ENCODE assay signal across 22 mouse cellular contexts in the genomic region with DNA sequence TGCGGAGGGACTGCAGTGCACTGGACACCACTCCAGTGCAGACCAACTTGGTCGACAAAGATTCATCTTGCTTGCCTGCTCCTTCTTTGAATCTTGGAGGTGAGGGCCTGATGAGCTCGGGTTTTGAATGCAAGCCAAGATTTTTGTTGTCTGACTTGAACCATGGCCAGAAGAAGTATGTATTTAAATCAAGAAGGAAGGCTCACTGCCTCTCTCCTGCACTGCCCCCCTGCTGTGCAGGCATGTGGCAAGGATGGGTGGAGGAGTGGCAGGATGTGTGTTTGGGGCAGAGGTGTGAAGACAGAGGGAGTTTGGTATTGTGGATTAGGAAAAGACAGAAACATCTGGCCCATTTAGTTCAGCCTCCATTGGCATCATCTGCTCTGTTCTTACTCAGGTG.
DNase-seq lines count a peak whose midpoint lies in the region; ATAC-seq and TF ChIP-seq lines count a peak whose summit lies in the region.
"Had no signal": no experiment of that assay in that cellular context is flagged by ENCODE, and none has a peak within 500 bp of the region (broad histone marks: within the 10 kb centered on the region; RNA-seq: fewer than 3 reads in every experiment).

No protein-coding gene starts in this region.

- peaks cover 2% of the 10 kb centered on the region; the same call in 1 of the 2 replicates for H3K27me3 ChIP-seq in limb, embryonic 11.5 days (ENCODE audit: control insufficient read depth, insufficient read depth, low read length)
- peaks cover 35% of the 10 kb centered on the region for H3K27me3 ChIP-seq in limb, embryonic 10.5 days (ENCODE audit: low read depth, poor library complexity, severe bottlenecking)
- H3K27me3 ChIP-seq in CH12.LX (replicated peaks) = peaks cover 8% of the 10 kb centered on the region
- H3K27me3 ChIP-seq in intestine, embryonic 16.5 days (replicated peaks; ENCODE audit: control insufficient read depth, insufficient read depth, low read length) = no peaks in the 10 kb centered on the region
- H3K27me3 ChIP-seq: Patski had no signal

- H3K4me3 ChIP-seq in limb, embryonic 11.5 days (ENCODE audit: low read depth, low read length) = no peak overlapping the region
- no peak overlapping the region for H3K4me3 ChIP-seq in limb, embryonic 10.5 days
- no peak overlapping the region for H3K4me3 ChIP-seq in CH12.LX (replicated peaks in 1 of 3; ENCODE audit: low read depth in 2 of 3, low read length in 2 of 3, poor library complexity in 1 of 3)
- no peak overlapping the region for H3K4me3 ChIP-seq in intestine, embryonic 16.5 days (ENCODE audit: low read length)
- H3K4me3 ChIP-seq: embryonic facial prominence, embryonic 13.5 days; forebrain, embryonic 13.5 days; heart, adult 2 months; heart, embryonic 12.5 days; hindbrain, embryonic 10.5 days had no signal

- dilution Hi-C loops in CH12.LX (cut with MboI; ENCODE audit: extremely low pct_ligation_motif_present, extremely low pct_unique_long_range_greater_than_20kb, low sequenced_read_pairs) = no loop called here

- in situ Hi-C loops in CH12.LX (cut with MboI; ENCODE audit: low pct_ligation_motif_present, low pct_unique_long_range_greater_than_20kb, low sequenced_read_pairs) = no loop called here

- H3K4me1 ChIP-seq in limb, embryonic 11.5 days (ENCODE audit: control insufficient read depth, insufficient read depth, low read length) = peaks cover 24% of the 10 kb centered on the region
- H3K4me1 ChIP-seq in limb, embryonic 10.5 days = peaks cover 62% of the 10 kb centered on the region
- H3K4me1 ChIP-seq in CH12.LX (ENCODE audit: control insufficient read depth in 1 of 2, insufficient read depth in 2 of 2) = peaks cover 4 to 19% of the 10 kb centered on the region in 2 experiments; a peak in 3 of 4 replicates
- H3K4me1 ChIP-seq in intestine, embryonic 16.5 days (ENCODE audit: control insufficient read depth, insufficient read depth, low read length) = peaks cover 35% of the 10 kb centered on the region

- ATAC-seq in limb, embryonic 11.5 days (ENCODE audit: insufficient number of reproducible peaks, low FRiP score, low TSS enrichment, low read depth) = no peak
- no peak for ATAC-seq in intestine, embryonic 16.5 days
- ATAC-seq: CD4-positive, CD25-positive, alpha-beta regulatory T cell, adult 4 months; forebrain, embryonic 13.5 days; forebrain, postnatal 0 days; Patski had no signal

- no peaks in the 10 kb centered on the region for H3K36me3 ChIP-seq in limb, embryonic 11.5 days (ENCODE audit: control insufficient read depth, insufficient read depth, low read length)
- no peaks in the 10 kb centered on the region for H3K36me3 ChIP-seq in limb, embryonic 10.5 days
- no peaks in the 10 kb centered on the region for H3K36me3 ChIP-seq in CH12.LX (replicated peaks in 1 of 2; ENCODE audit: control insufficient read depth in 1 of 2, insufficient read depth in 1 of 2, low read length in 1 of 2)
- no peaks in the 10 kb centered on the region for H3K36me3 ChIP-seq in intestine, embryonic 16.5 days (ENCODE audit: control insufficient read depth, insufficient read depth, low read length)
- H3K36me3 ChIP-seq: embryonic facial prominence, embryonic 13.5 days; heart, embryonic 12.5 days; hindbrain, embryonic 10.5 days had no signal

- H3K27ac ChIP-seq in limb, embryonic 11.5 days (replicated peaks; ENCODE audit: low read depth, low read length) = 0 out of 2 replicates have a peak overlapping the region, but pooled peaks have one; percentile 42
- H3K27ac ChIP-seq in limb, embryonic 10.5 days = no peak overlapping the region
- H3K27ac ChIP-seq in CH12.LX (ENCODE audit: insufficient read depth, low read depth) = no peak overlapping the region
- H3K27ac ChIP-seq in intestine, embryonic 16.5 days (ENCODE audit: low read length) = peak overlapping the region; percentile 13; the same call in 1 of the 2 replicates
- H3K27ac ChIP-seq: embryonic facial prominence, embryonic 13.5 days; forebrain, embryonic 13.5 days; heart, adult 2 months; hindbrain, embryonic 10.5 days; hindbrain, embryonic 14.5 days had no signal

- H3K79me2 ChIP-seq in CH12.LX (replicated peaks; ENCODE audit: control insufficient read depth, extremely low read depth, insufficient read depth, poor library complexity, severe bottlenecking) = no peaks in the 10 kb centered on the region

- no peak for TF ChIP-seq CTCF in CH12.LX (conservative IDR thresholded peaks at IDR 0.05 in 1 of 2, IDR thresholded peaks at IDR 0.05 in 1 of 2; ENCODE audit: low read depth in 2 of 2, low read length in 2 of 2)

- no peak overlapping the region for H3K9ac ChIP-seq in limb, embryonic 11.5 days (ENCODE audit: low read length)
- H3K9ac ChIP-seq in CH12.LX (ENCODE audit: insufficient read depth, low read depth) = no peak overlapping the region
- H3K9ac ChIP-seq in intestine, embryonic 16.5 days (ENCODE audit: low read depth, low read length) = no peak overlapping the region
- H3K9ac ChIP-seq: embryonic facial prominence, embryonic 13.5 days; forebrain, embryonic 13.5 days; forebrain, postnatal 0 days; heart, embryonic 12.5 days; hindbrain, embryonic 14.5 days had no signal

- H3K9me3 ChIP-seq in limb, embryonic 11.5 days (ENCODE audit: control insufficient read depth, low read length) = no peaks in the 10 kb centered on the region
- H3K9me3 ChIP-seq in limb, embryonic 10.5 days (replicated peaks) = no peaks in the 10 kb centered on the region
- H3K9me3 ChIP-seq in CH12.LX (replicated peaks; ENCODE audit: low read length) = peaks cover 6% of the 10 kb centered on the region
- H3K9me3 ChIP-seq in intestine, embryonic 16.5 days (ENCODE audit: control insufficient read depth, low read length) = no peaks in the 10 kb centered on the region
- H3K9me3 ChIP-seq: embryonic facial prominence, embryonic 13.5 days; forebrain, embryonic 13.5 days; hindbrain, embryonic 10.5 days had no signal

- TF ChIP-seq RAD21 in CH12.LX (IDR thresholded peaks at IDR 0.05; ENCODE audit: low read depth, low read length) = no peak

- no peak overlapping the region for H3K4me2 ChIP-seq in limb, embryonic 11.5 days (ENCODE audit: low read depth, severe bottlenecking)
- H3K4me2 ChIP-seq in CH12.LX (ENCODE audit: insufficient read depth, low read depth, poor library complexity, severe bottlenecking) = peak overlapping the region; percentile 35; the same call in 1 of the 2 replicates
- no peak overlapping the region for H3K4me2 ChIP-seq in intestine, embryonic 16.5 days (ENCODE audit: low read depth, low read length)
- H3K4me2 ChIP-seq: embryonic facial prominence, embryonic 13.5 days; forebrain, embryonic 13.5 days; heart, embryonic 12.5 days; hindbrain, embryonic 14.5 days had no signal

- 81% methylated on average over 3 of the region's 3 CpGs for WGBS in limb, embryonic 11.5 days
- WGBS in limb, embryonic 10.5 days = 74% methylated on average over 3 of the region's 3 CpGs
- WGBS in intestine, embryonic 16.5 days = 48% methylated on average over 3 of the region's 3 CpGs

- DNase-seq in limb, embryonic 11.5 days (ENCODE audit: low spot score) = no peak
- DNase-seq in limb, embryonic 10.5 days (ENCODE audit: low spot score) = no peak
- DNase-seq in CH12.LX (ENCODE audit: extremely low read depth) (no peak), R1 (ENCODE audit: low read depth, low spot score) (peak; percentile 55)
- DNase-seq in heart, adult 9 months (ENCODE audit: low spot score in 2 of 2) = no peak
- DNase-seq in natural killer cell, adult 2 months (ENCODE audit: low spot score in 2 of 2) = no peak
- DNase-seq: adrenal gland, postnatal 10 days; B cell, adult 2 months; cerebellum, adult 11-12 months; cerebellum, adult 9-10 months; cerebellum, postnatal 25 days; forebrain, postnatal 0 days; heart, adult 2 months; kidney, adult 2 months had no signal

- TF ChIP-seq POLR2A in CH12.LX (IDR thresholded peaks at IDR 0.05; ENCODE audit: low read depth, low read length) = no peak

- TF ChIP-seq EP300 in CH12.LX (IDR thresholded peaks at IDR 0.05; ENCODE audit: low read length) = no peak

TF ChIP-seq in CH12.LX, 34 proteins besides CTCF, POLR2A, EP300 and RAD21:
- TF ChIP-seq MXI1 (IDR thresholded peaks at IDR 0.05; ENCODE audit: low read depth, low read length) (no peak), SMC3 (IDR thresholded peaks at IDR 0.05; ENCODE audit: low read depth, low read length) (no peak), MAZ (IDR thresholded peaks at IDR 0.05; ENCODE audit: low read depth, low read length) (no peak), JUN (IDR thresholded peaks at IDR 0.05; ENCODE audit: insufficient read depth, low read depth, low read length) (no peak), GABPA (IDR thresholded peaks at IDR 0.05; ENCODE audit: insufficient replicate concordance, low read depth, low read length) (no peak), POLR2AphosphoS2 (IDR thresholded peaks at IDR 0.05; ENCODE audit: low read depth, low read length) (no peak), SIN3A (IDR thresholded peaks at IDR 0.05; ENCODE audit: low read length) (no peak), ZMIZ1 (IDR thresholded peaks at IDR 0.05; ENCODE audit: low read depth, low read length) (no peak), JUND (conservative IDR thresholded peaks at IDR 0.05; ENCODE audit: low read depth, low read length) (no peak), BHLHE40 (IDR thresholded peaks at IDR 0.05; ENCODE audit: low read depth, low read length) (no peak), NELFE (IDR thresholded peaks at IDR 0.05; ENCODE audit: low read depth, low read length) (no peak), ZKSCAN1 (IDR thresholded peaks at IDR 0.05; ENCODE audit: borderline replicate concordance, low read depth, low read length) (no peak), ELF1 (IDR thresholded peaks at IDR 0.05; ENCODE audit: low read depth, low read length) (no peak), UBTF (IDR thresholded peaks at IDR 0.05; ENCODE audit: low read depth, low read length) (no peak)

Comparison
In these comparisons a context has a peak if more than half of its experiments do, and no peak if none do; other contexts are left out.
1. H3K27ac ChIP-seq: peak in limb, embryonic 11.5 days (single experiment) and intestine, embryonic 16.5 days (single experiment); none in limb, embryonic 10.5 days (single experiment) and CH12.LX (single experiment).